Mouse (Mus musculus) frontal cortex, postnatal 25 days (tissue): Measurements from ENCODE around the gene Vamp2.
A peak's percentile ranks its signal among the peaks of the same experiment; 100 is the strongest.
"Not testable (repeated sequence)": the region's sequence is repeated elsewhere in the genome, so short reads cannot be mapped to it uniquely, and the experiment has no call there.

ENCODE experiments used
- DNase-seq, 2 experiments: peaks; one replicate each; pipeline ENCODE4 v3.0.0; 2022; ENCODE audit warnings: low spot score in 2 of 2

Vamp2 gene

GRCm38 (mm10) chr11:69080855-69081222 lies 7.5 kb upstream of the Vamp2 start:
- no peak for DNase-seq

DNA sequence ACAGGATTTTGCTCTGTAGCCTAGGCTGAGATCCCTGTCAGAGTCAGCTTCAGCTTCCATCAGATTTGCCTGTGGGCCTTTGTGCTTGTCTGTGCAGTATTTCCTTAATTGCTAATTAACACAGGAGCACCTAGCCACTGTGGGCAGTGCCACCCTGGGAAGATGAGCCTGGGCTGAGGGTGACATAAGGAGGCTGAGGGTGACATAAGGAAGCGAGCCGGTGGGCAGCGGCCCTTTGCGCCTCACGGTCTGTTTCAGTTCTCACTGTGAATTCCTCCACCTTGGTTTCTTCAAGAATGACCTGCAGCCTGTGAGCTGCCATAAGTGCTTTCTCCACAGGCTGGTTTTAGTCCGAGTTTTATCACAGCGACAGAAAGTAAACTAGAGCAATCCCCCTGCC lies 6.7 kb upstream of the Vamp2 start:
- DNase-seq, result no peak

DNA sequence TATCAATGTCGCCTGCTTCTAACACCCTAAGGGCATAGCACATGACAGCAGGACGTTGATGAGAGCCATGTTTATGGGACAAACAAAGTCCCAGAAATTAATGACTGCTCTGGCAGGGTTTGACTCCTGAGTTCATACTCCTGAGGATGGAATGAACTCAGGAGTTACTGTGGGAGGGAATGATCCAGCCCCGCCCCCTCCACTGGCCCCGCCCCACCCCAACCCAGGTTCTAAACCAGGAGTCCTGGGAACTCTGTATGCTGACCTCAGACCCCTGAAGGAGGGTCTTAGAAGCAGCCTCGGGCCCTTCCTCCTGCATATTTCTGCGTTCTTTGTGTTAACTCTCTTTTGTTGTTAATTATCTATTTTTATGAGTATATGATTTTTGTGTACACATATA lies 2.7 kb upstream of the Vamp2 start:
- no peak for DNase-seq

DNA sequence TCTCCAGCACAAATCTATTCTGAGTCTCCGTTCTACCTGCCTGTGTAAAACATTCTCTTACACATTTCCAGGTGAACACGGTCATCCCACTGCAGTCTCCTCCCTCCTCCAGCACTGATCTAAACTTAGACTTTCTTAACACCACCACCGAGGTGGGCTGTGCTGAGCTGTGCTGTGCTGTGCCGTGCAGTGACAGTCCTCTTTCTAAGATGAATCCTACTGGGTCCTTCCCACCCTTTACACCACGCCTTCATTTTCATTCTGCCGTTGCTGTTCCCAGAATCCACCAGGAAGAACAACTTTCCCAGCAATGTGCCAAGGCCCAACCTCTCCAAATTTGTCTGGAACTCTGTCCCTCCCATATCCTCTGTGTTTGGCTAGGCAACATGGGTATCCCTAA lies 1.9 kb upstream of the Vamp2 start:
- DNase-seq, result no peak

- no peak for DNase-seq
Observed at GRCm38 (mm10) chr11:69087082-69087481, 1.2 kb upstream of the Vamp2 start.

DNA sequence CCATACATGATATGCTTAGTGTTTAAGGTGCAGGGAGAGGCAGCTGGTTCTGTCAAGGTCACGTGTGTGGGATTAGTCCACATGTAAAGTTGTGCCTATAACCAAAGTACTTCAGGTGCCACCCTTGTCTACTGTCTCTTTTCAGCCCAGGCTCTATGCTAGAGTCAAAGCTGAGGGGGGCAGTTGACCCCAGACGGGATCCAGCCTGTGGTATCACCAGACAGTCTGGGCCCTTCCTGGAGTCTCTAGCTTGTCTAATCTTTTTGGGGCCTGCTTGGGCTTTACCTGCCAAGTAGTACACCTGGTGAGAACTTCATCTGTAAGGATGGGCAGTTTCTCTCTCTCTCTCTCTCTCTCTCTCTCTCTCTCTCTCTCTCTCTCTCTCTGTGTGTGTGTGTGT lies 693 bp upstream of the Vamp2 start:
- no peak for DNase-seq

- no peak for DNase-seq
Observed at GRCm38 (mm10) chr11:69088856-69089615, 746 bp downstream of the Vamp2 start.

- no peak for DNase-seq
Observed at GRCm38 (mm10) chr11:69089616-69090290, 1.5 kb downstream of the Vamp2 start.

- DNase-seq, result no peak
Observed at GRCm38 (mm10) chr11:69090367-69090766, 2.1 kb downstream of the Vamp2 start.

- DNase-seq, result no peak
Observed at GRCm38 (mm10) chr11:69091566-69092385, 3.5 kb downstream of the Vamp2 start.

DNA sequence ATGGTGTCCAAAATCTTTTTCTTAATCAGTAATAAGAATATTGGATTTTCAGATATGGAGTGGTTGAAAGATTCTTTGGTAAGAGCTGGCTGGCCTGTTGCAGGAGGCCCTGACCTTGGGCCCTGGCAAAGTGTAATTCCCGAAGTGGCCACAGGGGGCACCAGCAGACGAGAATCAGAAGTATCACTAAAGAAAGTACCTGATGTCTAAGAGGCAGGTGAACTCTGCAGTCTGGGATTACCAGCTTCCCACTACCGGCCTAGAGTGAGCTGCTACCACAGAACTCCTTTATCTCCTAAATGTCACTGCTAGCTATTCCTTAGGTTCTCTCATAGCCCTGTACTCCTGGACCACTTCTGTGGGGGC lies 4.1 kb downstream of the Vamp2 start:
- peak in 1 of 2 experiments; percentile 76 for DNase-seq

- DNase-seq, result no peak
Observed at GRCm38 (mm10) chr11:69092871-69093270, 4.6 kb downstream of the Vamp2 start.

- DNase-seq, result not testable (repeated sequence)
Observed at GRCm38 (mm10) chr11:69093856-69094255, 5.6 kb downstream of the Vamp2 start.

GRCm38 (mm10) chr11:69094697-69095429 lies 6.6 kb downstream of the Vamp2 start, which contains the start of gene Per1:
Per1 (plus strand) TSS chr11:69095217.
- DNase-seq, result peak; percentile 99

GRCm38 (mm10) chr11:69095511-69096231 lies 7.4 kb downstream of the Vamp2 start:
- no peak for DNase-seq

DNA sequence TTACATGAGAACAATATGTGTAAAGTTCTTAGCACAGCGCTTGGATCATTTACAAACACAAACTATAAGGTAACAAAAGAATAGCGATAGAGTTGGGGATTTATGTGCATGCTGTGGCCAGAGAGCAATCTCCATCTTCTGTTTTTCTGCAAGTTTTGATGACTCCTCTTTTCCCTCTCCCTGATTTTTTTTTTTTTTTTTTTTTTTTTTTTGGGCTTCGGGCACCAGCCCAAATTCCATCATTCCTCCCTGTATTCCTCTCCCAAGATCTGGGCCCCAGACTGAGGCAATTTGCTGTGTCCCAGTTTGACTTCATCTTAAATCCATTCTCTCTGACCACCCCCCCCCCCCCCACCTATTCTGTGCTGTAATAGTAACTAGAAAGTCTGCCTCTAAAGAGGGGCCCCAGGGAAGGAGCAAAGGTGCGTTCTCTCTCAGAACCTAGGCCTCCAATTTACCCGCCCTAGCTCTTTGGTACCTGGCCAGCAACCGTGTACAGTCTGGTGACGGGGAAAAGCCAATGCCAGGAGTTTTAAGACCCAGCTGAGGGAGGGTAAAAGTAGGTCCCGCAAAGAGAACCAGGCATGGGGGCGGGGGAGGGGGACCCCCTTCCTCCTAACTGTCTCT lies 8.2 kb downstream of the Vamp2 start:
- no peak for DNase-seq

DNA sequence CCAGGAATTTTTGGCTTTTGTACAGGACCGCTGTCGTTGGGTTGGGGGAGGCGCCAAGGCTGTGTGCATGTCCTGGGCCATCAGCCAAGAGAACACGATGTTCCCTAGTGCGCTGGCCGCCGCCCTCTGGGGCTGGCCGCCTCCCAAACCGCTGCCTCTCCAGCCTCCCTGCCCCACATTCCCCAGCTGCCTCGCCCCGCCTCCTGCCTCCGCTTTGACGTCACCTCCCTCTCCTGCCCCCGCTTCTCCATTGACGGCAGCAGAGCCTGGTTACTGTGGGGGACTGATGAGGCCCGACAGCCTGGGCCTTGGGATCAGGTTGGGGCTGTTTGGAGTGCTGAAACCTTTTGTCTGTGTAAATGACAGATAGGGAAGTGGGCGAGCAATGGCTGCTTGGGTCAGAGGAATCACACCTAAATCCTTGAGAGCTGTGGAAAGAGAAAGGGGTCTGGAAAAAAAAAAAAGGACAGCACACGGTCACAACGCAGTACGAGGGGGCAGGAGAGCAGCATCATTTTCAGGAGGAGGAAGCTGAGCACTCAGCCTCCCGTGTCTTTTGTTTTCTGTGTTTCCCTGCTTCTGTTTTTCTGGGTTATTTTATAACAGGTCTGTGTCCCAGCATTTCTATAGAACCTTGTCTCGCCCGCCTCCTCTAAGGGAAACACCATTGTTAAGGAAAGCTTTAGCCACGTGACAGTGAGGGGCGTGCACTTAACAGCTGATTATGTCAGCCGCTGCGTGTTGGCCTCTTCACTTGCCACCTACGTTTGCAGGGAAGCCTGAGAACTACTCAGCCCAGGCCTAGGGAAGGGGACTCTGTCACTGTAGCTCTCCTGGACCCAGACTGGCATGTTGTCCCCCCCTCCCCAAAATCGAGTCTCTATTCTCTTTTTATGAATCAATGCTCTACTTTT lies 9.0 kb downstream of the Vamp2 start:
- peak; percentile 87 to 97 for DNase-seq

DNA sequence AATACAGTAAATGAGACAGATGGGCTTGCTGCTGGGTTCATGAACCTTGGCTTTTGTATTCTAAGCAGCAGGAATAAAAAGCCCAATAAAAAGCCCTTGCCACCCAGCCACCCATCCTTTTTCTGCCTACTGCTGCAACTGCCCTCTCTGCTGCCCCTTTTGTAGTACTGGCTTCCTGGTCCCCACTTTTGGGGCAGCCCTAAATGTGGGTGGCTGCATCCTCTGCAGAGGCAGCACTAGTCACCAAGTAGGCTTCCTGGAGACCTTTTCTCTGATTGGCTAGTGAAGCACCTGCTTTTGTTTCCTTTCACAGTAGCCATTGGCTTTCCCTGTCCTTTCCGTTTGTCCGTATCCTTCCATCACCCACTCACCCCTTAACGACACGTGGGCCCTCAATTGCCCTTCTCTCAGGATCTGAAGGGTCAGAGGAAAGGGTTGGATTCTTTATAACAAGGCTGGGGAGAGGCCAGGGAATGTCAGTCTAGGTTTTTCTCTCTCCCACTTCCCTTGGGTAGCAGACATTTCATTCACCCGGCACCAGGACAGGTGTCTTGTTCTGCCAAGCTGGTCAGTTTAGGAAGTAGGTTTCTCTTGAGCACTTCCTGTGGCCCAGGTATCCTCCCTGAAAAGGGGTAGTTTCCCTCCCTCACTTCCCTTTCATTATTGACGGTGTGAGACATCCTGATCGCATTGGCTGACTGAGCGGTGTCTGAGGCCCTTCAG lies 9.9 kb downstream of the Vamp2 start:
- no peak for DNase-seq

- DNase-seq, result peak; percentile 87 to 95
Observed at GRCm38 (mm10) chr11:69098762-69099091, 10.4 kb downstream of the Vamp2 start.
